Mouse (Mus musculus) ES-E14 (cell line): ENCODE measurements around the gene Syn2. TPM values are rescaled to one million over a fixed set of nuclear protein-coding genes. Genes with fewer than 3 reads are reported as not detected.

Experiments used
- DNase-seq: peaks from one replicate; pipeline ENCODE4 v3.0.0-alpha.2; 2013; ENCODE audit warnings: low read depth, low spot score
- H3K27ac ChIP-seq: 2 replicates; pipeline ENCODE4 v1.5.1; 2012; ENCODE audit warnings: low read depth, mild to moderate bottlenecking, low read length, moderate library complexity, mixed read lengths; ENCODE audit not compliant: poor library complexity, insufficient read depth, severe bottlenecking
- H3K36me3 ChIP-seq: 2 replicates; pipeline ENCODE4 v1.6.1; 2012; ENCODE audit warnings: mild to moderate bottlenecking, low read length, moderate library complexity, mixed read lengths; ENCODE audit not compliant: control insufficient read depth, poor library complexity, insufficient read depth, severe bottlenecking
- H3K4me1 ChIP-seq, 2 experiments: fragments of 150-350 bp in 1 of 2; sonication (generic) in 1 of 2; 2 replicates each; pipeline ENCODE4 v1.6.1; 2012; ENCODE audit warnings: low read length in 2 of 2, mild to moderate bottlenecking in 1 of 2, mixed read lengths in 1 of 2; ENCODE audit not compliant: control insufficient read depth in 2 of 2, insufficient read depth in 2 of 2, poor library complexity in 1 of 2
- H3K4me3 ChIP-seq, 2 experiments: fragments of 150-350 bp in 1 of 2; sonication (generic) in 1 of 2; 2 replicates each; pipeline ENCODE4 v1.5.1; 2012; ENCODE audit warnings: low read length in 2 of 2, low read depth in 1 of 2, mild to moderate bottlenecking in 1 of 2, mixed read lengths in 1 of 2; ENCODE audit not compliant: insufficient read depth in 1 of 2, poor library complexity in 1 of 2, severe bottlenecking in 1 of 2
- H3K9ac ChIP-seq: 2 replicates; pipeline ENCODE4 v1.6.1; 2012; ENCODE audit warnings: low read depth, mild to moderate bottlenecking, low read length, mixed read lengths; ENCODE audit not compliant: poor library complexity, insufficient read depth, severe bottlenecking
- H3K9me3 ChIP-seq: fragments of 150-350 bp; sonication (generic); 2 replicates; pipeline ENCODE4 v1.6.1; 2012; ENCODE audit warnings: low read depth, mild to moderate bottlenecking, low read length; ENCODE audit not compliant: control insufficient read depth, insufficient read depth
- CHD2 ChIP-seq: IDR thresholded peaks from 2 replicates; pipeline ENCODE4 v1.6.1; 2014; ENCODE audit warnings: mild to moderate bottlenecking, low read depth, low read length, inconsistent platforms
- HCFC1 ChIP-seq: IDR thresholded peaks from 2 replicates; pipeline ENCODE4 v1.6.1; 2012; ENCODE audit warnings: low read length, inconsistent platforms, borderline replicate concordance; ENCODE audit not compliant: insufficient read depth
- MAFK ChIP-seq: IDR thresholded peaks from 2 replicates; pipeline ENCODE4 v1.6.1; 2014; ENCODE audit warnings: mild to moderate bottlenecking, low read depth, low read length, inconsistent platforms; ENCODE audit not compliant: insufficient read depth
- ZC3H11A ChIP-seq: IDR thresholded peaks from 2 replicates; pipeline ENCODE4 v1.6.1; 2012; ENCODE audit warnings: low read depth, mild to moderate bottlenecking, inconsistent platforms, low read length, borderline replicate concordance
- ZNF384 ChIP-seq: IDR thresholded peaks from 2 replicates; pipeline ENCODE4 v1.6.1; 2012; ENCODE audit warnings: low read depth, low read length, inconsistent platforms
- in situ Hi-C, 2 experiments: fragments of 600-800 bp; cut with MboI; formaldehyde crosslinking; loops; one replicate each; pipeline ENCODE4 v1.15.1; 2025; ENCODE audit warnings: low sequenced_read_pairs in 2 of 2, inconsistent platforms in 1 of 2; ENCODE audit not compliant: unreplicated experiment in 2 of 2
- total RNA-seq: library from RNA; depleted of rRNA; stranded (reverse); fragments of 300-350 nt; gene quantifications from 2 replicates; pipeline ENCODE4 v1.2.3, GENCODE M21; 2012

Gene Syn2
- total RNA-seq, 1 experiment, result 0.04 TPM

DNA sequence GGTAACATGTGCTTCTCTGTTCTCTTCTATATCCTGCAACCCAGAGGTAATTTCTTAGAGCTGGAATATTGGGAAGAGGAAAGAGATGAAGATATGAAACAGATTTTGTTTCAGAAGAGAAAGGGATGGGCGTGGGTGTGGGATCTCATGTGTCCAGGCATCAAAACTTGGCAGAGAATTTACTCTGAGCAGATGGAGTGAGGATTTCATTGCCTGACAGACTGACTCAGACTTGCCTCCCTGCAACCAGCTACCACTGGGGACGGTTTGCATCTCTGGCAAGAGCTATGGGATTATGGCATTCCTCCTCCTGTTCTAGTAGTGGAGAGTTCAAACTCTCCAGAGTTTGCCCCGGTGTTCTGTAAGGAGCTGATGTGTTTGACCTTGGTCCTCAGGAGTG, 34.2 kb downstream of the Syn2 start:
- H3K9ac ChIP-seq, result no peak overlapping the region
- in situ Hi-C loops, result no loop called here
- H3K4me1 ChIP-seq, result no peaks in the 10 kb centered on the region
- H3K9me3 ChIP-seq, result no peaks in the 10 kb centered on the region
- DNase-seq, result no peak
- TF ChIP-seq ZNF384 (no peak), ZC3H11A (no peak)
- H3K36me3 ChIP-seq, result no peaks in the 10 kb centered on the region
- no peak overlapping the region for H3K27ac ChIP-seq
- no peak overlapping the region for H3K4me3 ChIP-seq

DNA sequence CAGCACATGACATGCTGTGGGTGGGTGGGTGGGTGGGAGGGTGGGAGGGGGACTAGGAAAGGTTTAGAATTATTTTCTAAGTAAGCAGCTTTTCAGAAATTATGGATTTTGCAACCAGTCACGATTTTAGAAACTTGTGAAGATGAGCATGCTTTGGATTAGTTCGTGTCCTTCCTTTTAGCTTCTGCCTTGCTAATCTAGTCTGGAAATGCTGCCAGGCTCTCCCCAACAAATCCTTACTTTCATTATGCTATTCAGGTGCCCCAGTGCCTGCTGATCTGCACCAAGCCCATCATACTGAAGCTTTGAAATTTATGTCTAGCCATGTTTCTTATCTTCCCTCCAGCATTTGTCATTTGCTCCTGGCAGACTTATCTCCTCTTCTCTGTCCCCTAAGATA, 34.8 kb downstream of the Syn2 start:
- no peak overlapping the region for H3K27ac ChIP-seq

DNA sequence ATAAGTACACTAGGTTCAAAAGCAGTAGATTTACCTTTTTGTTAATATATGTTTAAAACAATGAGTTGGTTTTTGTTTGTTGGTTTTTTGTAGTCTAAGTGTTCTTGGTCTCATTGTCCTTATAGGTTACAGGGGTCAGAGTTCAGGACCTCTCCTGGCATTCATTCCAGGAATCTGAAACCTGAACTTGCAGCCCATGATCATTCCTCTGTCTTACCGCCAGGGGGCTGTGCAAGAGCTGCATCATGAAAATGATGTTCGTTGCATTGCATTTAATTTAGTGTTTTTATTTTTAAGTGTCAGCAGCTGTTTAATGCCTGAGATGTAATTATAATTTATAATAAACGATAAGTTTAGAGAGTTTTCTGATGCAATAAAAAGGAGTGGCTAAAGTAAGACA, 40.1 kb downstream of the Syn2 start:
- H3K9ac ChIP-seq, result no peak overlapping the region
- no peaks in the 10 kb centered on the region for H3K4me1 ChIP-seq
- H3K36me3 ChIP-seq, result no peaks in the 10 kb centered on the region
- peak; percentile 6 for DNase-seq
- H3K27ac ChIP-seq, result no peak overlapping the region
- TF ChIP-seq ZC3H11A (no peak), HCFC1 (no peak), MAFK (no peak), CHD2 (no peak), ZNF384 (no peak)
- in situ Hi-C loops, result no loop called here
- H3K4me3 ChIP-seq, result no peak overlapping the region
- H3K9me3 ChIP-seq, result no peaks in the 10 kb centered on the region

More for the DNA sequence above, 34.8 kb downstream of the Syn2 start:
- Histone ChIP-seq H3K9me3 (no peaks in the 10 kb centered on the region), H3K4me1 (no peaks in the 10 kb centered on the region), H3K4me3 (no peak overlapping the region), H3K9ac (no peak overlapping the region), H3K36me3 (no peaks in the 10 kb centered on the region)
- in situ Hi-C loops, result no loop called here
- DNase-seq, result no peak
- TF ChIP-seq ZC3H11A, result no peak
- no peak for TF ChIP-seq MAFK

DNA sequence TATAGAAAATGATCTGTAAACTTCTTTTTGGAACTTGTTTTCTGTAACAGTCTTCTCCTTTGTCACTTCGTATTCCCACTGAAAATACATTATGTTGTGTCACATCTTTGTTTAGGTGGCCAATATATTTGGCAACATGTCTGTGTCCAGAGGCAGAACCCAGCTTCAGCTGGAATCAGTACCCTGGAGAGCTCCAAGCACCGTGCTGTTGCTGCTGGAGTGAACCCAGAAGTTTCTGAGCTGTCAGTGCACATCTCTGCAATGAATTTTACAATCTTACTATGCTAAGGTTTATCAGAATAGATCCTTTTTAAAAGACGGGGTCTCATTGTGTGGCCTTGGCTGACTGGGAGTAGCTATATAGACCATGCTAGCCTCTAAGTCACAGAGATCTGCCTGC, 44.1 kb downstream of the Syn2 start:
- DNase-seq, result peak; percentile 28
- Histone ChIP-seq H3K4me1 (no peaks in the 10 kb centered on the region), H3K4me3 (no peak overlapping the region), H3K9ac (no peak overlapping the region), H3K9me3 (no peaks in the 10 kb centered on the region), H3K36me3 (no peaks in the 10 kb centered on the region), H3K27ac (no peak overlapping the region)
- no peak for TF ChIP-seq MAFK
- TF ChIP-seq CHD2, result no peak
- TF ChIP-seq ZNF384, result no peak
- TF ChIP-seq ZC3H11A, result no peak
- no peak for TF ChIP-seq HCFC1
- in situ Hi-C loops, result no loop called here

DNA sequence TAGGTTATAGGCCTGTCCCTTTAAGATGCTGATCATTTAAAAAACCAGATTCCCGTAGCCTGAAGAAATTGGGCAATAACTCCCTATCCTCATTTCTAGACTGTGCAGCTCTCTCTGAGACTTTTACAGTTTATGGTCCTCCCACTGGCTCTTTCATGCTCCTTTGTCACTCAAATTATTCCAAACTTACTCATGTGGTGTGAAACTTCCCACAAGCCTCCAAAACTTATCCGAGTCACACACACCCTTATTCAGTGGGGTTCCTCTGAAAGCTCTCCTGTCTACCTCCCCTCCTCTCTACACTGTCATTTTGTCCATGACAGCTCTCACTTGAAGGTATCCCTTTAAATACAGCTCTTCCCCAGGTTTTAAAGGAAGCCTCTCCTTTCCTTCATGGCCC, 46.4 kb downstream of the Syn2 start:
- no peaks in the 10 kb centered on the region for H3K36me3 ChIP-seq
- in situ Hi-C loops, result no loop called here
- H3K4me1 ChIP-seq, result no peaks in the 10 kb centered on the region
- TF ChIP-seq ZC3H11A (no peak), ZNF384 (no peak), CHD2 (no peak), HCFC1 (no peak), MAFK (no peak)
- no peak overlapping the region for H3K9ac ChIP-seq
- H3K9me3 ChIP-seq, result no peaks in the 10 kb centered on the region
- no peak overlapping the region for H3K4me3 ChIP-seq
- no peak for DNase-seq
- H3K27ac ChIP-seq, result no peak overlapping the region
